Mouse (Mus musculus) cerebellum, adult 2 months (tissue): ENCODE measurements at regions not wholly inside any gene's neighbourhood (a gene's known extent, or its start where the extent isn't known, plus 50 kb on each side); places are given as distances from the start of the nearest gene placed in this dataset.

Experiments
- CTCF ChIP-seq: fragments of 200-500 bp; IDR thresholded peaks from 2 replicates; pipeline ENCODE4 v1.5.1; 2011; ENCODE audit warnings: low read depth, mild to moderate bottlenecking, control low read depth, low read length, moderate library complexity, borderline replicate concordance; ENCODE audit not compliant: insufficient read depth
- POLR2A ChIP-seq: fragments of 200-500 bp; IDR thresholded peaks from 2 replicates; pipeline ENCODE4 v1.6.1; 2011; ENCODE audit warnings: low read length, control low read depth, borderline replicate concordance; ENCODE audit not compliant: insufficient read depth

DNA sequence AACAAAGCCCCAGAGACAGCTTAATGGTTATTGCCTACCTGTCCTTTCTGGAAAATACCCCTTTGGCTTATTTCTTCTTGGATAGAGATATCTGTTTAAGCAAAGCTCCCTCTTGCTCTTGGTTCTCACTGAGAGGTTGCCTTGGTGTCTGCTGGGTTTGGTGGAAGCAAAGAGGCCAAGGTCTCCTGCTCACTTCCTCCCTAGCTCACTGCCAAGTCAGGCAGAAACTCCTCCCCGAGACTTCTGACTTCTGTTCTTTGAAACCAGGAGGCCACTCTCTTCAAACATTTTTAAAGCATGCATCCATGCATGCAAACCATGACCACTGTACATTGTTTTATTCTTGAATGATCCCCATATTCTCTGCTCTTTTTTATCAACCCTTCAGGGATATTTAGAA lies 354.6 kb downstream of the Ankrd50 start:
- TF ChIP-seq CTCF, result no peak
- TF ChIP-seq POLR2A, result no peak
